Mouse (Mus musculus): ENCODE measurements around the gene Tk2. TPM values are rescaled to one million over a fixed set of nuclear protein-coding genes. Genes with fewer than 3 reads are reported as not detected.

The Tk2 gene
- polyA plus RNA-seq (2017; shearing (Covaris generic)), result 74.6 TPM

DNA sequence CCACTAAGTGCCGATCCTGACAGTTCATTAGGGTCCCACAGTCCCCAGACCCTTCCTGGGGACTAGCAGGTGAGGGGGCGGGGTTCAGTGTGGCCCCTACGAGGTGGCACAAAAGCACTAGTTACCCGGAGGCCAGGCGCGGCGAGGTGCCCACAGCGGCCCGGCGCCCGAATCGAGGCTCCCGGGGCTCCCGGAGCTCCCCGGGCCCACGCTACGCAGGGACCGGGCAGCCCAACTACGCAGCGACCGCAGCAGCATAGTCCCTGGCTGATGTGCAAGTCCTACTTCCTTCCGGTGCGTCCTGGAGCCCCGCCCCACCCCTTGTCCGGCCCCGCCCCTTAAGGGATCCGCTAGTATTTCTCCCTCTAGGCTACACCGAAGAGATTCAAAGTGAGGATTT lies at the start of gene Tk2:
Gene Tk2 (minus strand): TSS at position 283 of the 400 bp plus-strand sequence.

DNA sequence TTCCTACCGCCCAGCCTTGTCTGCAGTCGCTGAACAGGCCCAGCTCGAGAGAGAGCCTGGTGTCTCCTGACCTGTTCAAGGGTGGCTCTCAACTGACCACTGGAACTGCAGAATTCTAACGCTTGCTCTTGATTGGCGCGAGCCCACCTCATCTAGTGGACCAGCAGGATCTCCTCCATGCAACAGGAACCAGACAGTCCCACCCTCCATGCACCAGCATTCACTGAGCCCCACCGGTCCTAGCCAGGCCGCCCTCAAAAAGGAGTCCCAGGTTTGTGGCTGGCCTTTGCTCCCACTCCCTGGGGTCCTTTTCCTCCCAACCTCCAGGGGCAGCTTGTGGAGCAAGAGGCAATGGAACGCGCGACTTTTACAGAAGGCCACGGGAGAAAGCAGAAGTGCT lies 44.7 kb upstream of the Tk2 start, which contains the start of gene Cmtm2a:
Gene Cmtm2a (minus strand): TSS at position 101 of the 400 bp plus-strand sequence.

DNA sequence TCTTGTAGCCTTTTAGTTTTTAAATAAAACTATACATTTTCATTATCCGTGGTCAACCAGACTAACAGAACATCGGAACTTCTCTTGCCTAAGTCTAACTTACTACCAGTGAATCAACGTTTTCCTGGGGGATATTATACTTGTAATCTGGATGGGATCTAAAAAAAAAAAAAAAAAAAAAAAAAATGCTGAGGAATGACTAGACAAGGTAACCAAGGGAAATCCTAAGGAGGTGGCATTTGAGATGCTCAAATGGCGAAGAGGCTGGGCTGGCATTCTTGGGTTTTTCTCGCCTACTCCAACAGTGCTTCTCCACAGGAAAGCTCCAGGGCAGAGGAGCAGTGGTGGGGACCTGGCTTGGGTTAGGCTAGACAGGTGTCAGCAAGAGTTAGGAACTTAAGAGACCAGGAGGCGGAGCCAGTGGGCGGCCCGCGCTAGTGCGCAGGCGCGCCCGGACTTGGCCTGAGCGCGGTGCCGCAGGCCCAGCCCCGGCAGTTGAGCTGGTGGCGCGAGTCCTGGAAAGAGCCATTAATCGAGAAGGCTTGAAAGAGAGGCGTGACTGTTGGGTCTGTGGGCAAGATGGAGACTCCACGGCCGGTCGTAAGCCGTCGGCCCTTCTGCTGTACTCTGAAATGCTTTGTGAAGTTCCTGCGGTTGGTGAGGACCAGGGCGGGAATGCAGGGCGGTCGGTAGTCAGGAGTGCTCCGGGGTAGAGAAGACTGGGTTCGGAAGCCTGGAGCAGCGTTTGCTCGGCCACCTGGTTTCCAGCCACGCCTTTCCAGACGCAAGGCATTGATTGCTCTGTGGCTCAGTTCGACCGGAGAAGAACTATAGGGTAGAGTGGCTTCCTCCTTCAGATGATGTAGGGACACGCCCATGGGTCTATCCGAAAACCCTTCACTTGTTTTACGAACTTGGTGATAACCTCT lies 2.3 kb upstream of the Tk2 start, which contains the start of gene Cklf:
Gene Cklf (plus strand): TSS at position 423 of the 929 bp plus-strand sequence.

Other genes with a start within 250 kb of the Tk2 start
- gene Cdh5, start 146.9 kb downstream of the Tk2 start, polyA plus RNA-seq (2017; shearing (Covaris generic)), result not detected
- not detected for gene Bean1, start 78.1 kb downstream of the Tk2 start, polyA plus RNA-seq (2017; shearing (Covaris generic))
- gene Cklf, start 2.3 kb upstream of the Tk2 start, polyA plus RNA-seq (2017; shearing (Covaris generic)), result 138 TPM
- not detected for gene Cmtm2a, start 44.6 kb upstream of the Tk2 start, polyA plus RNA-seq (2017; shearing (Covaris generic))
- not detected for gene Gm45711, start 61.5 kb upstream of the Tk2 start, polyA plus RNA-seq (2017; shearing (Covaris generic))
- not detected for gene Cmtm1, start 61.6 kb upstream of the Tk2 start, polyA plus RNA-seq (2017; shearing (Covaris generic))
- gene Gm11020, start 73.0 kb upstream of the Tk2 start, polyA plus RNA-seq (2017; shearing (Covaris generic)), result not detected
- gene Cmtm2b, start 73.7 kb upstream of the Tk2 start, polyA plus RNA-seq (2017; shearing (Covaris generic)), result not detected
- gene Cmtm3, start 90.9 kb upstream of the Tk2 start, polyA plus RNA-seq (2017; shearing (Covaris generic)), result 29.7 TPM
- gene Cmtm4, start 147.2 kb upstream of the Tk2 start, polyA plus RNA-seq (2017; shearing (Covaris generic)), result 0.09 TPM
- gene Dync1li2, start 194.5 kb upstream of the Tk2 start, polyA plus RNA-seq (2017; shearing (Covaris generic)), result 52.2 TPM

Data from CD4-positive, CD25-positive, alpha-beta regulatory T cell, adult 9 weeks (primary cell).